Mouse (Mus musculus) ZHBTc4 (cell line): ENCODE measurements at regions not wholly inside any gene's neighbourhood (a gene's known extent, or its start where the extent isn't known, plus 50 kb on each side); places are given as distances from the start of the nearest gene placed in this dataset.
"Not testable (repeated sequence)": the region's sequence is repeated elsewhere in the genome, so short reads cannot be mapped to it uniquely, and the experiment has no call there.

ENCODE experiments used
- DNase-seq: peaks from one replicate; pipeline ENCODE4 v3.0.0-alpha.2; 2011; ENCODE audit warnings: low read depth, low spot score

GRCm38 (mm10) chr16:12802651-12803050 lies 306.8 kb upstream of the Ercc4 start:
- no peak for DNase-seq

DNA sequence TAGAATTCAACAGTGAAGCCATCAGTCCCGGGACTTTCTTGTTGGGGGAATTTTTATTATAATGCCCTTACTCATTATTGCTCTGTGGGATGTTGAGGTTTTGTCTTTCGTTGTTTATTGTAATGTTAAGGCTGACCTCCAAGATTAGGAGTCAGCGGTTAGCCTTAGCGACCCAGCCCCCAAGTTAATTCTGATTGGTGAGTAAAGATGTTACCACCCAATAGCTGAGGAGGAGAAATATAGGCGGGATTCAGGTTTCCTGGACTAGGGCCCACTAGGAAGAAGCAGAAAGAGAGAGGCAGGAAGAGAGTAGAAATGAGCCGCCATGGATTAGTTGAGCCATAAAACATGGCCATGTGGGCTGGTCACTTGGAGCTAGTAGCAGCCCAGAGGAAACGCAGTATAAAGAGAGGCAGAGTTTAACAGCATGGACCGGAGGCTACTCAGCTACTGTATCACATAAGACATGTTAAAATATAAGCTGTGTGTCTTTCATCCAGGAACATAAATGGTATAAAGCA lies 302.1 kb upstream of the Ercc4 start:
- DNase-seq = peak; percentile 62

- DNase-seq = no peak
Measured at GRCm38 (mm10) chr16:12811088-12811487, 298.4 kb upstream of the Ercc4 start.

DNA sequence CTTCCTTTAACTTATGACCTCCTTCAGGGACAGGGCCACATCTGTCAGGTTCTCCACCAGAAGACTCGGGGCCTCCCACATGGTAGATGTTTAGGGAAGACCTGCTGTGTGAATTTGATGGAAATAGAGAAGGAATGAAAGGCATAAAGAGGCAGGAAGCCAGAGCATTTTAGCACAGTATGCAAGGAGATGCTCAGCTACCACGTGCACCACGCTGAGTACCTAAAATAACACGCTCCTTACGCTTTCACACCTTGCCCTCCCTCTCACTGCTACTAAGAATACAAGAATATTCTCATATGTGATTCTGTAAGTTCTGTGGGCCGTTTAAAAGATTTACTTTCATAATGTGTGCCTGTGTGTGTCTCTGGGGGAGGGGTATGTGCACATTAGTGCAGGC lies 284.8 kb upstream of the Ercc4 start:
- DNase-seq = no peak

GRCm38 (mm10) chr16:12826222-12826621 lies 283.3 kb upstream of the Ercc4 start:
- DNase-seq = peak; percentile 63

- not testable (repeated sequence) for DNase-seq
Measured at GRCm38 (mm10) chr16:12831308-12831707, 278.2 kb upstream of the Ercc4 start.

DNA sequence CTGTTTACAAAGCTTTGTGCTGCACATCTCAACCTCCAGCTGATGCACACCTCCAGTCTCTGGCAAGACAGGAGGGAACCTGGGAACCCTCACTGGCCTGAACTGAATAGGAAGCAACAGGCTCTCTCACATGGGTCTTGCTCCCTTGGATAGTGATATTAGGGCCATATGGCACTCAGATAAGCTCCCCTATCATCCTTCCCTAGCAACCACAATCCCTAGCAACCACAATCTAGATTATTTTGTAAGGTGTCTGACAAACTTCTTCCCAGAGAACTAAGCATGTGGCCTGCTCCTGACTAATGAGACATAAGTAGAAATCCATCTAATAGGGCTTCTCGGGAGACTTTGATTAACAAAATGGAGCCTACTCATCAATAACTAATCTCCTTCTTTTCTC lies 253.1 kb upstream of the Ercc4 start:
- no peak for DNase-seq

- no peak for DNase-seq
Measured at GRCm38 (mm10) chr16:12859714-12860355, 249.6 kb upstream of the Ercc4 start.

DNA sequence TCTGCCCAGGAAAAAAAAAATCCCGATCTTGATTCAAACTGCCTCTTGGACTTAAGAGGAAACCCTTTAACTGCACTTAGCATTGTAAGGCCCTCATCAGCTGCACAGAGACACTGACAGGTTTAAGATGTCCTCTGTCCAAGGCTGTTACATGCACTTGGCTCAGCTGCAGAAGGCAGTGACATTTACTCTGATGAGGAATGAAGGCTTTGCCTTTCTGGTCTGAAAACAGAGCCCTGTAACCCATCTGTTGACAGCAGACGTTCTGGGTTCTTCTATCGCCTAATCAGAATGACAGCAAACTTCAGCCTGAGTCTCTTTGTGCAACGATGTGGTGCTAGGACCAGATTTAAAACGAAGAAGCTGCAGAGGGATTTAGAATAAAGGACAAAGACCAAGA lies 246.9 kb upstream of the Ercc4 start:
- no peak for DNase-seq

- DNase-seq = not testable (repeated sequence)
Measured at GRCm38 (mm10) chr16:12878326-12878725, 231.2 kb upstream of the Ercc4 start.

DNA sequence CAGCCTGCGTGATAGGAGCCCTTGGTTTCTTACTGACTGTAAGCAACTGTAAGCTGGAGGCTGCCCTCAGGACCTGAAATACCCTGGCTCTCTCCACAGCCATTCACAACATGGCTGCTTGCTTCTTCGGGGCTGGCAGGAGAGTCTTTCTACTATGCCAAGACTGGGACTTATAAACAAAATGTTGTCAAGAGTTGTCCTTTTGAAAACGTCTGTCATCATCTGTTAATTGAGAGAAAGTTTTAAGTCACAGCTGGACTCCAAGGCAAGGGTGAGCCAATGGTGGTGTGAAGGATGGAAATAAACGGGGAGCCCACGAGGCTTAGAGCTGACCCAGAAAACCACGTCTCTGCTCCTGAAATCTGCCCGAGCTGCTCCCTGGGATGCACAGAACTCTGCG lies 229.5 kb upstream of the Ercc4 start:
- DNase-seq = no peak

DNA sequence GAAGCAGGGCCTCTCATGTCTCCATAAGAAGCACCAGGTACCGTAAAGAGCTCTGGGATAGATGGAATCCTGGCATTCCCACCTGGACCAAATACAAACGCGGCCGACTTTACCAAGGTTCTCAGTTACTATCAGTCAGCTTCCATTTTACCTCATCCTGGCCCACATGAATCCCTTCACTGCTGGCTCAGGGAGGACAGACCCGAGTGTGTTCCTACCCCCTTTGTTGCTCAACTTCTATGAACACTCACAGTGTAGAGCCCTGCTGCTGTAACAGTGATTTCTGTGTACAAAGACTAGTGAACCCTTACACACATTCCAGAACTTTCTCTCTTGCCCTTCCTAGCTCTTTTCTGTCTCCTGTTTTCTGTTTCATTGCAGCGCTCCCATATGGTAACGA lies 229.0 kb upstream of the Ercc4 start:
- no peak for DNase-seq

DNA sequence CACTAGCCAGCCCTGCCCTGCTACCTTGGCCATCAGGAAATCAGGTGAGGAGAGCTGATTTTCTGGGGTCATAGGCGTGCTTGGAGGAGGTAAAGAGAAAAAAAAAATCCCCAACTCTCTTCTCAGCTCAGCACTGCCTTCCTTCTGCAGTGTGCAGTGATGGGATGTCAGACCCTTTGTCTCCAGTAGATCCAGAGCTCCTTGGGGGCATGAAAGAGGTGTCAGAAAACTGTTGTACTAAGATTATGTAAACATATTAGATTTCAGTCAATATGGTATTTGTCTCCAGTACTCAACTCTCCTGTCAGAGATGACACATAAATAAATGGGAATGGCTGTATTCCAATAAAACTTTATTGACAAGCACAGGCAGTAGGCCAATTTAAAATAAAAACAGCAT lies 226.8 kb upstream of the Ercc4 start:
- no peak for DNase-seq

- no peak for DNase-seq
Measured at GRCm38 (mm10) chr16:12884556-12884955, 224.9 kb upstream of the Ercc4 start.

GRCm38 (mm10) chr16:12886127-12886526 lies 223.4 kb upstream of the Ercc4 start:
- no peak for DNase-seq

DNA sequence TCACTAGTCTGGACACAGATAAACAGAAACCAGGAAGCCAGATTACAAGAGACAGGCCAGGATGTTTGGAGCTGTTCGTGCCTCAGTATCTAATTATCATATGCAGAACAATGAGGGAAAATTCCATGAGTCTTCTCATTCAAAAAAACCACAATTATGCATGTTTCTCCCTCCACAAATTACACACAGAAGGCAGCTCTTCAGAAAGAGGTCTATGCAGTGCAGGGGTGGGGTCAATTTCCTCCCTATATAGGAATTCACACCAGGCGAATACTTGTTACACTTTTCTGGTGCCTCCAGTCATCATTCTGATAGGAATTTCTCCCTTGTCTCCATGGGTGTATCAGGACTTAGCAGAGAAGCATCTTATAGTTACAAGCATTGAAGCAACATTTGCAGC lies 222.1 kb upstream of the Ercc4 start:
- DNase-seq = no peak

DNA sequence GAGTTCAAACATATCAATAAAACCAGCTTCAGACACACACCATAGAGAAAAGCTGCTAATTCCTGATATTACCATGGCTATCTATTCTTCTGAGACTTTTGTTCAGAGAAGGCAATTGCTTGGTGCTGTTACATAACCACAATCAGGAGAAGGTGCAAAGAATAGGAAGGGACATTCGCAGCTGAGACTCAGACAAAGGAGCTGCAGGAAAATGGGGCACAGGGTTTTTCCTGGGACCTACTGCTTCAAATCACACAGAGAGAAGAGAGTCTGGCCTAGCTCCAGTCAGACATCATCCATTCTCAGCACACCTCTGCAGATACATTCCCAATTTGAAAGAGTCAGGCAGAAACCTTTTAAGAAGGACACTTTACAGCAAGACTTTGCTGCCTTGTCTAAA lies 219.4 kb upstream of the Ercc4 start:
- DNase-seq = no peak

- no peak for DNase-seq
Measured at GRCm38 (mm10) chr16:12890545-12890944, 218.9 kb upstream of the Ercc4 start.

- DNase-seq = no peak
Measured at GRCm38 (mm10) chr16:12892658-12893305, 216.7 kb upstream of the Ercc4 start.

GRCm38 (mm10) chr16:12897267-12897666 lies 212.2 kb upstream of the Ercc4 start:
- no peak for DNase-seq

DNA sequence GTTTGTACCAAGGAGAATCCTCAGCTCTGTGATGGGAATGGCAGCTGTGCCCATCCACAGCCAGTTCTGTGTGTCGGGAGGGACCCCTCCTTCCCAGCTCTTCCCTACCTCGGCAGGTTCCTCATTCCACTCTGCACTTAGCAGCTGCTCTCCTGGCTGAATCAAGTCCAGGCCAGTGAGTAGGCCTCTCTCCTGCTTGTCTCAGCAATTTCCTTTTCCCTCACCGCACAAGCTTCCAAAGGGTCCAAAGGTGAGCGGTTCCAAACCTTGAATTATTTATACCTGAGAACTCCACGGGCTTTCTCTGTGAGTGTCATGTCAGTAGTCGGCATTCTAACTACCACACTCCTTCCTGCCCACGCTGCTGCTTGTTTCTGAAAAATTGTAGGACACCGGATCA lies 208.8 kb upstream of the Ercc4 start:
- DNase-seq = no peak

- no peak for DNase-seq
Measured at GRCm38 (mm10) chr16:12901096-12901995, 208.1 kb upstream of the Ercc4 start.

- no peak for DNase-seq
Measured at GRCm38 (mm10) chr16:12901996-12902319, 207.5 kb upstream of the Ercc4 start.
